Mouse (Mus musculus): Measurements from ENCODE around the gene Qrsl1.

- TF ChIP-seq CTCF (IDR thresholded peaks at IDR 0.05; ENCODE audit: low read depth) (no peak), EP300 (IDR thresholded peaks at IDR 0.05; ENCODE audit: low read depth) (no peak)
Observed at GRCm38 (mm10) chr10:43887676-43888075, 13.9 kb downstream of the Qrsl1 start.
